Mouse (Mus musculus) cerebellum, adult 9-11 months (tissue): ENCODE data around the gene Mark3.

Experiments used
- DNase-seq: peaks from one replicate; pipeline ENCODE4 v3.0.0; 2022

Mark3 gene

DNA sequence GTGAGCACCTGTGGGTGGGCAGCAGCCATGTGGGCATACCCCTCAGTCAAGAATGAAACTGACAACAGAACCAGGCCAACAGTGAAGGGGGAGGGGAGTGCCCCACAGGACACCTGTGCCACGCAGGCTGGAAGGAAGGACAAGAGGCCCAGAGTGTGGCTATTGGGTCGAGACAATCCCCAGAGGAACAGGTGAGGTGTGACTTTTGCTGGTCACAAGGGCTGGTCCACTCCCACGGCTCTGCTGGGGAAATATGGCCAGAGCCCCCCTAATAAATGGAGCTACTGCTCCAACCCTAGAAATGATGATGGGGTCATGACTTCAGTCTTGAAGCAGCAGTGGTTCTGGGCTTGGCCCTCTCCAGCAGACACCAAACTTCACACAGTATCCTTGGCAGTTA, 129.0 kb downstream of the Mark3 start:
- no peak for DNase-seq

DNA sequence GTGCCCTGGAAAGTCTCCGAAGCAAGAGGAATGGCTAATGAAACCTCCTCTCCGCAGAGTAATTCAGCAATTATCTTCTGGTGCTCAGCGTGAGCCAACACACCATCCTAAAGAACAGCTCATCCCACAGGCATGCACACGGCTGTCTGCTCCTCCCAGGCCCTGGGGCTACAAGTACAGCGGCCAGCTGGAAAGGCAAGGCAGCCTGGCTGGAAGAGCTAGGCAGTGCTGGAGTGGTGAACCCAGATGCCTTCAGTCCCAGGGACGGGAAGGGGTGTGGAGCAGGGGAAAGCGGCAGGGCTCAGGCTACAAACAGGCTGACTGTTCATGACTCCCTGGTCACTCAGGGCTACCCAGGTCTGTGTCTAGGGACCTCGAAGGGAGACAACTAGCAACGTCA, 130.3 kb downstream of the Mark3 start:
- no peak for DNase-seq

- DNase-seq = no peak
Measured at GRCm38 (mm10) chr12:111705186-111705973, 131.1 kb downstream of the Mark3 start.
